Mouse (Mus musculus) liver (tissue): ENCODE results near the gene Cphx3.
"Not testable (repeated sequence)": the region's sequence is repeated elsewhere in the genome, so short reads cannot be mapped to it uniquely, and the experiment has no call there.

Experiments
- DNase-seq: peaks from one replicate; pipeline ENCODE4 v3.0.0-alpha.2; 2020; ENCODE audit warnings: mixed read lengths

Gene Cphx3

GRCm38 (mm10) chr14:26175028-26175427 lies 92.9 kb downstream of the Cphx3 start:
- DNase-seq, result not testable (repeated sequence)

GRCm38 (mm10) chr14:26181660-26182059 lies 99.6 kb downstream of the Cphx3 start:
- not testable (repeated sequence) for DNase-seq

- not testable (repeated sequence) for DNase-seq
Observed at GRCm38 (mm10) chr14:26182380-26182779, 100.3 kb downstream of the Cphx3 start, which contains the start of gene Plac9b. Gene Plac9b, minus strand, starts transcription at chr14:26182480.

GRCm38 (mm10) chr14:26186638-26187037 lies 104.5 kb downstream of the Cphx3 start:
- not testable (repeated sequence) for DNase-seq

- not testable (repeated sequence) for DNase-seq
Observed at GRCm38 (mm10) chr14:26188361-26188760, 106.3 kb downstream of the Cphx3 start.

- DNase-seq, result not testable (repeated sequence)
Observed at GRCm38 (mm10) chr14:26197851-26198250, 115.8 kb downstream of the Cphx3 start.

- not testable (repeated sequence) for DNase-seq
Observed at GRCm38 (mm10) chr14:26206197-26206925, 124.3 kb downstream of the Cphx3 start.

- DNase-seq, result not testable (repeated sequence)
Observed at GRCm38 (mm10) chr14:26206926-26207247, 124.8 kb downstream of the Cphx3 start, which contains the start of gene Tmem254b. Gene Tmem254b, minus strand, starts transcription at chr14:26207041.

- not testable (repeated sequence) for DNase-seq
Observed at GRCm38 (mm10) chr14:26216233-26217000, 134.3 kb downstream of the Cphx3 start.

GRCm38 (mm10) chr14:26237183-26237582 lies 155.1 kb downstream of the Cphx3 start:
- DNase-seq, result not testable (repeated sequence)

- not testable (repeated sequence) for DNase-seq
Observed at GRCm38 (mm10) chr14:26257756-26258617, 175.9 kb downstream of the Cphx3 start, which contains the start of gene Duxbl3. Gene Duxbl3, plus strand, starts transcription at chr14:26257962.

- DNase-seq, result not testable (repeated sequence)
Observed at GRCm38 (mm10) chr14:26258729-26259128, 176.6 kb downstream of the Cphx3 start.
